Mouse (Mus musculus): ENCODE results near the gene Mtrex.

The Mtrex gene

GRCm38 (mm10) chr13:112829619-112830018, 97.6 kb downstream of the Mtrex start:
- DNase-seq (ENCODE audit: low spot score), result no peak

DNA sequence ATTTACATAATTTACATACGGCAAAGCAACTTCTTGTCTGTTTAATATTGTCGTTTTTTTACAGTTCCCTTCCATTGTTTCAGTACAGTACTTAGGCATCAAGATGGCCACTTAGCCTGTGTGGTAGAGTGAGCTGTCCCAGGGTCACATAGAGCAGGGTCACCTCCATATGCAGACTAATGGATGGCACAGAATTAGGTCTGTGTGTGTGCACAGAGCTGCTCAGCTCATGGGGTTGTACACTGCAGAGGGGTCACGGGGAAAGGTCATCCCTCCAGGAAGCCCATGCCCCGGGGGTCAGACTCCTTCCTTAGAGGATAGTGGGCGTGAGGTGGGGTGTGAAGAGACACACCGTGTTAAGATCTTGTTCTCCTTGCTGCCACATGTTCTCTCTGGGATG, 101.7 kb downstream of the Mtrex start:
- DNase-seq (ENCODE audit: low spot score), result no peak

GRCm38 (mm10) chr13:112823911-112824648, 103.1 kb downstream of the Mtrex start:
- DNase-seq (ENCODE audit: low spot score), result no peak

- no peak for DNase-seq (ENCODE audit: low spot score)
These were observed 103.8 kb downstream of the Mtrex start for GRCm38 (mm10) chr13:112823236-112823910.

DNA sequence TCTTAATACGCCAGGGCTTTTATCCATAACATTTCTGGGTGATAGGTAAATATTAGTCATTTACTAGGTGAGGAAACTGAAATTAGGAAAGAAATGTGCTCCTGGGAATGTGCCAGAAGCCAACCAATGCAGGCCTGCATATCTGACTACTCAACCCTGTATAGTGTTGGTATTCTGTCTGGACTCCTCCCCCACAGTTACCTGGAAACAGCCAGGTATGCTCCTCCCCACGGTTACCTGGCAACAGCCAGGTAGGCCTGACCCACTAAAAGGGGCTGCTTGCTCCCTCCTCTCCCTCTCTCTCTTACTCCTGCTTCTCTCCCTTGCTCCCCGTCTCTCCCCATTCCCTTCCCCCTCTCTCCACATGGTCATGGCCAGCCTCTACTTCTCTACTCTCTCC, 104.8 kb downstream of the Mtrex start:
- DNase-seq (ENCODE audit: low spot score), result no peak

DNA sequence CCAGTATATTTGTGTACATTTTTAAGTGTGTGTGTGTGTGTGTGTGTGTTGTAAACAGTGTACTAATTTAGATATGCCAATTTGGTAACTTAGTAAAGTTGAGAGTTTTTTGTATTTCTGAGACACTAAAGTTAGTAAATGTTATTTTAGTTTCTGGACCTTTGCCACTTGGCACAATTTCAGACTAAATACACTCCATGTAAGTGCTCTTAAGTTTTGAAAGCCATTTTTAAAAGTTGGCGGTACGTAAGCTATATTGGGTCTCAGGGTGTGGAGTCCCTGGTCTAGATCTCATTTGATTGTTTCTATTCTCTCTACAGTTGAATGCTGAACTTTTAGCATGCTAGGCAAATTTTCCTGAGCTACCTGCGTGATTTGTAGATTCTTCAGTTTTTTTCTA, 109.1 kb downstream of the Mtrex start:
- DNase-seq (ENCODE audit: low spot score), result no peak
